Mouse (Mus musculus) hindbrain, embryonic 11.5 days (tissue): ENCODE data around the gene Hoxb2. TPM values are rescaled to one million over a fixed set of nuclear protein-coding genes. Genes with fewer than 3 reads are reported as not detected.

Experiments used
- ATAC-seq: fragments of 200-750 bp; cut with Nextera tagmentation; 2 replicates; pipeline ENCODE4 v1.8.0; 2017; ENCODE audit warnings: mild to moderate bottlenecking, moderate TSS enrichment, moderate library complexity; ENCODE audit not compliant: low FRiP score
- DNase-seq: peaks from one replicate; pipeline ENCODE4 v3.0.0-alpha.2; 2015; ENCODE audit warnings: low spot score
- H3K27ac ChIP-seq: fragments of 300-500 bp; sonication (generic); 2 replicates; pipeline ENCODE4 v1.5.1; 2014; ENCODE audit warnings: mild to moderate bottlenecking, low read depth, low read length
- H3K27me3 ChIP-seq: fragments of 300-500 bp; sonication (generic); 2 replicates; pipeline ENCODE4 v1.6.1; 2014; ENCODE audit warnings: mild to moderate bottlenecking, low read length, moderate library complexity, mixed read lengths; ENCODE audit not compliant: control insufficient read depth, insufficient read depth
- H3K36me3 ChIP-seq: fragments of 300-500 bp; sonication (generic); 2 replicates; pipeline ENCODE4 v1.6.1; 2014; ENCODE audit warnings: mild to moderate bottlenecking, low read length, moderate library complexity, mixed read lengths; ENCODE audit not compliant: control insufficient read depth, insufficient read depth
- H3K4me1 ChIP-seq: fragments of 300-500 bp; sonication (generic); replicated peaks from 2 replicates; pipeline ENCODE4 v1.6.1; 2014; ENCODE audit warnings: low read length, mixed read lengths; ENCODE audit not compliant: control insufficient read depth, insufficient read depth
- H3K4me2 ChIP-seq: fragments of 300-500 bp; sonication (generic); replicated peaks from 2 replicates; pipeline ENCODE4 v1.6.1; 2014; ENCODE audit warnings: mild to moderate bottlenecking, low read depth, low read length
- H3K4me3 ChIP-seq: fragments of 300-500 bp; sonication (generic); 2 replicates; pipeline ENCODE4 v1.5.1; 2014; ENCODE audit warnings: low read depth, low read length
- H3K9ac ChIP-seq: fragments of 300-500 bp; sonication (generic); 2 replicates; pipeline ENCODE4 v1.6.1; 2014; ENCODE audit warnings: low read depth, low read length
- H3K9me3 ChIP-seq: fragments of 300-500 bp; sonication (generic); 2 replicates; pipeline ENCODE4 v1.6.1; 2016; ENCODE audit warnings: low read length; ENCODE audit not compliant: control insufficient read depth
- WGBS: fragments of 180-500 bp; shearing (Covaris S2); extraction: QIAGEN DNeasy Blood & Tissue Kit; methylation state at CpG from one replicate; pipeline ENCODE4 v1.1.7; 2014; 5-methylcytosine and 5-hydroxymethylcytosine counted together
- polyA plus RNA-seq: library from polyadenylated mRNA; unstranded; fragments of >200 nt; fragmentation: Nextera tagmentation; extraction: Ambion mirVana; gene quantifications from 2 replicates; pipeline ENCODE4 v1.2.1, GENCODE M21; 2014

Hoxb2 gene
- 64.9 and 67.5 TPM in 2 replicates for polyA plus RNA-seq

DNA sequence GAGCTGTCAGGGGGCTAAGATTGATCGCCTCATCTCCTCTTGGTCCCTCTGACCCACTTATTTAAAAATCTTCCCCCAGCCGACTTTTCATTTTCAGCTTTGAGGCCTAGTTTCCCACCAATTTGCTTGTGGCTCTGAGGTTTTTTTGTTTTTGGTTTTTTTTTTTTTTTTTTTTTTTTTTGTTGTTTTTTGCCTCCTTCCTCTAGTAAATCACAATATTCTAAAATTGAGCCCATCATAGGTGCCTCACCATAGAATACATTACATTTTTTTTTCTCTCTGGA, at the start of gene Hoxb2:
TSS of gene Hoxb2 (plus strand) at position 185 of the 284 bp plus-strand sequence.
- Histone ChIP-seq H3K27ac (peak within 1 kb of the TSS; percentile 98), H3K9me3 (no peaks in the 10 kb centered on the region), H3K9ac (peak within 1 kb of the TSS; percentile 98), H3K27me3 (peaks cover 57% of the 10 kb centered on the region), H3K4me3 (peak within 1 kb of the TSS; percentile 72), H3K4me1 (peaks cover 10% of the 10 kb centered on the region; the same call in 1 of the 2 replicates), H3K4me2 (peak within 1 kb of the TSS; percentile 50), H3K36me3 (no peaks in the 10 kb centered on the region)
- WGBS, result 2% methylated on average over 2 of the region's 2 CpGs
- no peak for ATAC-seq
- DNase-seq, result no peak

DNA sequence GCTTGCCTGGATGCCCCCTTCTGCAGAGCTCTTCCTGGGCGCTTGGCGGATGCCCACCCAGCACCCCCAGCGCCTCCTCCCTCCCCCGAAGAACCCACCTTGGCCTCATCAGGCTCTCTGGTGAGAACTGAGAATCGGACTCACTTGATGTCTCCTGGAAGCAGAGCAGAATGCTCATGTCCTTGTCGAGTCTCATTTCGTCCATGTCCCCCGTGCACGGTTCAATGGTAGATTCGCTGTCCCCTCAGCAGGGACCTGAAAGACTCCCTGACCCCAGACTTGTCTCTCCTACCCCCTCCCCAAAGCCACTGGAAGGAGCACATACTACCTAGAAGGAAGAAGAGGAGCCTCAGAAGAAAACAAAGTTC, 49.3 kb upstream of the Hoxb2 start:
- WGBS, result 3% methylated on average over 8 of the region's 10 CpGs
- Histone ChIP-seq H3K4me1 (no peaks in the 10 kb centered on the region), H3K4me3 (peak overlapping the region; percentile 33), H3K36me3 (no peaks in the 10 kb centered on the region), H3K9me3 (no peaks in the 10 kb centered on the region), H3K27me3 (peaks cover 95% of the 10 kb centered on the region), H3K4me2 (peak overlapping the region; percentile 28), H3K9ac (peak overlapping the region; percentile 32; the same call in 1 of the 2 replicates), H3K27ac (0 out of 2 replicates have a peak overlapping the region, but pooled peaks have one; percentile 42)
- DNase-seq (no peak), ATAC-seq (no peak)

DNA sequence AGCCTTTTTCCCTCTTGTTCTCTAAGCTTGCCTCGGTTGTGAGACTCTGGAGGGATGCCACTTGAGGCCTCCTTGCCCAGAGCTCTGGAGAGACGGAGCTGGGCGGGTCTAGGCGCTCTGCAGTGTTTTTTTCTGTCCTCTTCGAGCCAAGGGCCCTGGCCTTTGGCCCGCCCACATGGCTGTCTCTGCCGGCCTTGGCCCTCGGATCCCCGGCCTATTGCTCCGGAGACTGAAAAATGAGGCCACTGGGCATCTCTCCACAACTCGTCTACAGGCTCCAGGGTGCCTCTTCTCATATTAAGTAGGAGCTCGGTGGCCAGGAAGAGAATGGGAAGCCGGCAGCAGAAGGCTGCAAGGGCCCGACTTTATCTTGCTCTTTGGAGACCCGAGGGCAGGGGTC, 48.5 kb upstream of the Hoxb2 start:
- Histone ChIP-seq H3K9ac (peak overlapping the region; percentile 50), H3K4me2 (peak overlapping the region; percentile 31), H3K27ac (peak overlapping the region; percentile 47; the same call in 1 of the 2 replicates), H3K9me3 (no peaks in the 10 kb centered on the region), H3K4me3 (peak overlapping the region; percentile 25), H3K36me3 (no peaks in the 10 kb centered on the region), H3K27me3 (peaks cover 95% of the 10 kb centered on the region), H3K4me1 (no peaks in the 10 kb centered on the region)
- WGBS, result under 1% methylated on average over 15 of the region's 15 CpGs
- ATAC-seq, result no peak
- DNase-seq, result no peak

DNA sequence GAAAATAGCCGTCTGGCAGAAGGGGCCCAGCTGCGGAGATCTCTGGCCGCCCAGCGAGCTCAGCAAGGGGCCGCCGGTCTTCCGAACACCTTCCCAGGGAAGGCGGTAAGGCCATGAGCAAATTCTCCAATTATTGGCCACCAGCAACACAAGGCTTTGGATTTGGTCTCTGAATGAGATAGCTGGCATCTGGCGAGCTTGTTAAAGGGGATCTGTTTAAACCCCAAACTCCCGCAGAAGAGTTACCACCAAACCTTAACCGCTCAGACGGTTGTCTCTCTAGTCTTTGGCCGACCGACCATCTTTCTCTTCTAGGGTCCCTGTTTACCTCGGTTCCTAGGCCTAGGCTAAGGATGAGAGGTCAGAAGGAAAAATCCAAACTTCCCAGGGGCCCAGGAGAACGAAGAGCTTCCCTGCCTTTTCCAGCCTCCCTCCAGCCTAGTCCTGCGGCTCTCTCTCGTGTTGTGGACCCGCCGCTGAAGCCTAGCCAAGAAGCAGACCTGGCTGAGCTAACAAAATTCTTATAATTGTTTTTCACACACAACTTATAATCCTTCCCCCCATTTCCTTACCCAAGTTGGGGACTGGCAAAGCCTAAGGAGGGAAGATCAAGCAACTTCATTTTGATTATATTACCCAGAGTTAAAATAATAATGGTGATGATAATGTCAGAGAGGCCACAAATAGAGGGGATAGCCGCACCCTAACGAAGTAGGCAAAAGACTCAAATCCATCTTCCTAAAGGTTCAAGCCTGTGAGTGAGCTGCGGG, 47.8 kb upstream of the Hoxb2 start:
- 2% methylated on average over 23 of the region's 23 CpGs for WGBS
- H3K36me3 ChIP-seq, result no peaks in the 10 kb centered on the region
- no peak for ATAC-seq
- no peak for DNase-seq
- H3K27ac ChIP-seq, result peak overlapping the region; percentile 42
- H3K4me2 ChIP-seq, result peak overlapping the region; percentile 31
- H3K4me3 ChIP-seq, result peak overlapping the region; percentile 25
- no peaks in the 10 kb centered on the region for H3K4me1 ChIP-seq
- H3K27me3 ChIP-seq, result peaks cover 94% of the 10 kb centered on the region
- H3K9me3 ChIP-seq, result no peaks in the 10 kb centered on the region
- H3K9ac ChIP-seq, result peak overlapping the region; percentile 50

DNA sequence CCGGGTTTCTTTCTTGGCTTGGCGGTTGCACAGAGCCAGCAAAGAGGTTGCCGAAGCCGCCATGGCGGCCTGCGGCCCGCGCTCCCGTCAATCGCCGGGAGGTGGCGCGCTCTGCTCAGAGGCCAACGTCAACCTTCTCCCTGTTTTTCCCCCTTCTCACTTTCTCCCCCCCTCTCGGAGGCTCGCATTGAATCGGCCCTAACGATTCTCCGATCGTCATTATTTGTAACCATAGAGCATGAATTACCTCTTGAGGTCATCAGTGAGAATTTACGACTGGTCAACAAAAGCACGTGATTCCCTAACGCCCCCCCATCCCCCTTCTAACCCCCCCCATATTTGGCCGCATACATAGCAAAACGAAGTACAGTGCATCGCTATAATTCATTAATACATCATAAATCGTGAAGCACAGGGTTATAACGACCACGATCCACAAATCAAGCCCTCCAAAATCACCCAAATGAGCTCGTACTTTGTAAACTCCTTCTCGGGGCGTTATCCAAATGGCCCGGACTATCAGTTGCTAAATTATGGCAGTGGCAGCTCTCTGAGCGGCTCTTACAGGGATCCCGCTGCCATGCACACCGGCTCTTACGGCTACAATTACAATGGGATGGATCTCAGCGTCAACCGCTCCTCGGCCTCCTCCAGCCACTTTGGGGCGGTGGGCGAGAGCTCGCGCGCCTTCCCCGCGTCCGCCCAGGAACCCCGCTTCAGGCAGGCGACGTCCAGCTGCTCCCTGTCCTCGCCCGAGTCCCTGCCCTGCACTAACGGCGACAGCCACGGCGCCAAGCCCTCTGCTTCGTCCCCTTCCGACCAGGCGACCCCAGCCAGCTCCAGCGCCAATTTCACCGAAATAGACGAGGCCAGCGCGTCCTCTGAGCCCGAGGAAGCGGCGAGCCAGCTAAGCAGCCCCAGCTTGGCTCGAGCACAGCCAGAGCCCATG, 46.9 kb upstream of the Hoxb2 start, which contains the start of gene Hoxb5:
TSS of gene Hoxb5 (plus strand) at position 186 of the 949 bp plus-strand sequence.
- Histone ChIP-seq H3K27me3 (peaks cover 94% of the 10 kb centered on the region), H3K36me3 (no peaks in the 10 kb centered on the region), H3K4me2 (peak within 1 kb of the TSS; percentile 38), H3K4me1 (no peaks in the 10 kb centered on the region), H3K27ac (peak within 1 kb of the TSS; percentile 84), H3K4me3 (peak within 1 kb of the TSS; percentile 48), H3K9me3 (no peaks in the 10 kb centered on the region), H3K9ac (peak within 1 kb of the TSS; percentile 54)
- WGBS, result 1% methylated on average over 69 of the region's 69 CpGs
- DNase-seq, result peak; percentile 91
- ATAC-seq, result peak; percentile 75

DNA sequence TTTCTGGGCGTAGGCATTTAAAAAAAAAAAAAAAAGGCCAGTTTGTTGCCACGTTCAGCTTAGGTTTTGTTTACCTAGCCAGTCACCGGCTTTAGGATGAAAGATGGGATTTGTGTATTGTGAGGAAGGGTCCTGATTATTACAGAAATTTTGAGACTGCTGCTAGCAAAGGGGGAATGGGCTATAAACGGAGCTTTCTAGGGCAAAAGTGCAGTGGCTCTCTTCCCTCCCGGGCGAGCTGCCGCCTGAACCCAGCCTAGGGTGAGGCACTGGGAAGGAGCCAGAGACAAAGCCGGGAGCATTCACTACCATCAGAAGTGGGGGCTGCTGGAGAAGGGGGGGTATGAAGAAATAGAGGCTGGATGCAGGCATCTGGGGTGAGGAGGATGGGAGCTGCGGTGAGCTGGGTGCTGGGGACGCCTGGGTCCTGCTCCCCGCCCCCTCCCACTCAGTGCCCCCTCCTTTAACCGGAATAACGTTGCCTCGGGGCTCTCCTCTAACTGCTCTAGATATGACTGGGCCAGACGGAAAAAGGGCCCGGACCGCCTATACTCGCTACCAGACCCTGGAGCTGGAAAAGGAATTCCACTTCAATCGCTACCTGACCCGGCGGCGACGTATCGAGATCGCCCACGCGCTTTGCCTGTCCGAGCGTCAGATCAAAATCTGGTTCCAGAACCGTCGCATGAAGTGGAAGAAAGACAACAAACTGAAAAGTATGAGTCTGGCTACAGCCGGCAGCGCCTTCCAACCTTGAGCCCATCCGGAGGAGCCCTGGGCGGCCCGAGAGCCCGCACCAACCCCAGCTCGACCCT, 45.7 kb upstream of the Hoxb2 start:
- H3K27me3 ChIP-seq, result peaks cover 96% of the 10 kb centered on the region
- peak overlapping the region; percentile 48 for H3K4me3 ChIP-seq
- under 1% methylated on average over 38 of the region's 38 CpGs for WGBS
- H3K36me3 ChIP-seq, result no peaks in the 10 kb centered on the region
- DNase-seq, result no peak
- peak overlapping the region; percentile 37 for H3K4me2 ChIP-seq
- ATAC-seq, result no peak
- H3K9me3 ChIP-seq, result no peaks in the 10 kb centered on the region
- no peaks in the 10 kb centered on the region for H3K4me1 ChIP-seq
- H3K9ac ChIP-seq, result peak overlapping the region; percentile 54
- H3K27ac ChIP-seq, result peak overlapping the region; percentile 84

DNA sequence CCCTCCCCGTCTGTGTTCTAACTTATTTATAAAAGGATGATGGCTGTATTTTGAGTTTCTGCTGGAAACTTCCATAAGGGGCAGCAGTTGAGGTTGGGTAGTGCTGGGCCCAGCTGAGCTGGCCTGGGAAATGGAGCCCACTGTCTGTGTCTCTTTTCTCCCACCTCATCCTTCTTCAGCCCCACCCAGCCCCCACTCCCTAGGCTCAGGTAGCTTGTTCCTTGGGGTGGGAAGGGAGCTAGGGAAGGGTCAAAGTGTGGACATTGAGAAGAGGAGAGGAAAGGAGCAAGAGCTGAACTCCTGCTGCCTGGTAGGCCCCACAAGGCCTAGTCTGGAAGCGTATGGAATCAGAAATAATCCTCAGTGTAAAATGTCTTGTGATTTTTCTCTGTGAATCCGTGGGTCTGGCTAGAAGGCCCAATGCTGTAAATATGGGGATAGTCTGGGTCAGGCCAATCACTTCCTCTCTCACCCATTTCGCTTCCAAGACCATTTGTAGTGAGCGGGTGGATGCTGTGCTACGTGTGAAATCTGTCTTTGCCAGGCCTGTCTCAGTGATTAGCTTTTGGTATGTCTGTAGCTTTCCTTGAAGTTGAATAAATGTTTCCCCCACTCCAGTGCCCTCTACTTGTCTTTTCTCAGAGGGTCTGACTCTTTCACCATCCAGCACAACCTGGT, 44.7 kb upstream of the Hoxb2 start:
- ATAC-seq (no peak), DNase-seq (no peak)
- peak overlapping the region; percentile 37 for H3K4me2 ChIP-seq
- H3K9ac ChIP-seq, result peak overlapping the region; percentile 54
- no peaks in the 10 kb centered on the region for H3K4me1 ChIP-seq
- WGBS, result 28% methylated on average over 6 of the region's 6 CpGs
- no peak overlapping the region; the same call in 1 of the 2 replicates for H3K27ac ChIP-seq
- no peaks in the 10 kb centered on the region for H3K36me3 ChIP-seq
- peak overlapping the region; percentile 48 for H3K4me3 ChIP-seq
- H3K9me3 ChIP-seq, result no peaks in the 10 kb centered on the region
- peaks cover 95% of the 10 kb centered on the region for H3K27me3 ChIP-seq
